Mouse (Mus musculus): ENCODE results near the gene Srgap2. TPM values are rescaled to one million over a fixed set of nuclear protein-coding genes. Genes with fewer than 3 reads are reported as not detected.
A peak's percentile ranks its signal among the peaks of the same experiment; 100 is the strongest.

Srgap2 gene
- total RNA-seq, 2 experiments from 2014 or later, result 83.4 to 92.0 TPM

GRCm38 (mm10) chr1:131546798-131547690 is 19.9 kb upstream of the Srgap2 start:
- TF ChIP-seq CTCF (conservative IDR thresholded peaks at IDR 0.05), result no peak
- DNase-seq (ENCODE audit: low spot score in 2 of 2), result no peak
- peak overlapping the region; percentile 70; the same call in 1 of the 2 replicates for H3K27ac ChIP-seq
- H3K4me3 ChIP-seq, result no peak overlapping the region

GRCm38 (mm10) chr1:131543886-131544565 is 16.9 kb upstream of the Srgap2 start:
- Histone ChIP-seq H3K27ac (peak overlapping the region; percentile 20; the same call in 1 of the 2 replicates), H3K4me3 (no peak overlapping the region)
- DNase-seq (ENCODE audit: low spot score in 2 of 2), result peak; percentile 34 to 72
- no peak for TF ChIP-seq CTCF (conservative IDR thresholded peaks at IDR 0.05)

- Histone ChIP-seq H3K4me3 (no peak overlapping the region), H3K27ac (no peak overlapping the region)
- DNase-seq (ENCODE audit: low spot score in 2 of 2), result no peak
- TF ChIP-seq CTCF (conservative IDR thresholded peaks at IDR 0.05), result no peak
These were observed 14.8 kb upstream of the Srgap2 start for GRCm38 (mm10) chr1:131541903-131542302.

GRCm38 (mm10) chr1:131541431-131541830 is 14.3 kb upstream of the Srgap2 start:
- H3K4me3 ChIP-seq, result no peak overlapping the region
- no peak for DNase-seq (ENCODE audit: low spot score in 2 of 2)
- TF ChIP-seq CTCF (conservative IDR thresholded peaks at IDR 0.05), result no peak
- H3K27ac ChIP-seq, result no peak overlapping the region

- DNase-seq (ENCODE audit: low spot score in 2 of 2), result no peak
- TF ChIP-seq CTCF (conservative IDR thresholded peaks at IDR 0.05), result no peak
- Histone ChIP-seq H3K27ac (no peak overlapping the region), H3K4me3 (no peak overlapping the region)
These were observed 13.6 kb upstream of the Srgap2 start for GRCm38 (mm10) chr1:131540795-131541194.

GRCm38 (mm10) chr1:131539771-131540170 is 12.6 kb upstream of the Srgap2 start:
- H3K4me3 ChIP-seq, result no peak overlapping the region
- H3K27ac ChIP-seq, result no peak overlapping the region
- DNase-seq (ENCODE audit: low spot score in 2 of 2), result no peak
- no peak for TF ChIP-seq CTCF (conservative IDR thresholded peaks at IDR 0.05)

GRCm38 (mm10) chr1:131528561-131529166 is 1.5 kb upstream of the Srgap2 start:
- TF ChIP-seq CTCF (conservative IDR thresholded peaks at IDR 0.05), result no peak
- peak overlapping the region; percentile 47; the same call in 1 of the 2 replicates for H3K27ac ChIP-seq
- peak overlapping the region; percentile 83 for H3K4me3 ChIP-seq
- no peak for DNase-seq (ENCODE audit: low spot score in 2 of 2)

GRCm38 (mm10) chr1:131528081-131528507 is 942 bp upstream of the Srgap2 start:
- no peak for DNase-seq (ENCODE audit: low spot score in 2 of 2)
- Histone ChIP-seq H3K4me3 (peak overlapping the region; percentile 83), H3K27ac (peak overlapping the region; percentile 47)
- no peak for TF ChIP-seq CTCF (conservative IDR thresholded peaks at IDR 0.05)

GRCm38 (mm10) chr1:131526371-131527270 is 531 bp downstream of the Srgap2 start:
- peak; percentile 62 for TF ChIP-seq CTCF (conservative IDR thresholded peaks at IDR 0.05)
- DNase-seq (ENCODE audit: low spot score in 2 of 2), result peak in 1 of 2 experiments; percentile 58
- H3K4me3 ChIP-seq, result peak overlapping the region; percentile 69
- peak overlapping the region; percentile 95 for H3K27ac ChIP-seq

- peak overlapping the region; percentile 69 for H3K4me3 ChIP-seq
- DNase-seq (ENCODE audit: low spot score in 2 of 2), result no peak
- no peak for TF ChIP-seq CTCF (conservative IDR thresholded peaks at IDR 0.05)
- peak overlapping the region; percentile 95 for H3K27ac ChIP-seq
These were observed 1.4 kb downstream of the Srgap2 start for GRCm38 (mm10) chr1:131525586-131526271.

- Histone ChIP-seq H3K4me3 (peak overlapping the region; percentile 69), H3K27ac (peak overlapping the region; percentile 95)
- peak in 1 of 2 experiments; percentile 54 for DNase-seq (ENCODE audit: low spot score in 2 of 2)
- no peak for TF ChIP-seq CTCF (conservative IDR thresholded peaks at IDR 0.05)
These were observed 2.0 kb downstream of the Srgap2 start for GRCm38 (mm10) chr1:131525101-131525585.
